Mouse (Mus musculus) cerebellum, adult (tissue): Measurements from ENCODE around the gene Zfp672.

Experiments
- ATAC-seq: cut with Nextera tagmentation; 2 replicates; pipeline ENCODE4 v1.9.2; 2017; ENCODE audit warnings: mild to moderate bottlenecking, moderate library complexity, mixed read lengths; ENCODE audit not compliant: insufficient number of reproducible peaks, low FRiP score, low TSS enrichment

The Zfp672 gene

DNA sequence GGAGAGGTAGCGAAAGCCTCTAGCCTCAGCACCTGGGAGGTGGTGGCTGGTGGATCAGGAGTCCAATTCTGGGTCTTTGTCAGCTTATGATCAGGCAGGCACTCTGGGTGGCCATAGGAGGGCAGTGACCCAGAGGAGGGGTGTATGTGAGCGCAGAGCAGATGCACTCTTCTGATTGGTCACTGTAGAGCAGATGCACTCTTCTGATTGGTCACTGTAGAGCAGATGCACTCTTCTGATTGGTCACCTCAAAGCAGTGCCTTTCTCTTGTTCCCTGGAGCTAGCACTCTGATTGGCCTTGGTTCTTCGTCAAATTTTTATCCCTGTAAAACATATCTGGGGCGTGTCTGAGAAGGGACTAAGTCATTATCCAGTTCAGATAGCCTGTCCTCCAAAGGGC is 37.3 kb downstream of the Zfp672 start:
- no peak for ATAC-seq

DNA sequence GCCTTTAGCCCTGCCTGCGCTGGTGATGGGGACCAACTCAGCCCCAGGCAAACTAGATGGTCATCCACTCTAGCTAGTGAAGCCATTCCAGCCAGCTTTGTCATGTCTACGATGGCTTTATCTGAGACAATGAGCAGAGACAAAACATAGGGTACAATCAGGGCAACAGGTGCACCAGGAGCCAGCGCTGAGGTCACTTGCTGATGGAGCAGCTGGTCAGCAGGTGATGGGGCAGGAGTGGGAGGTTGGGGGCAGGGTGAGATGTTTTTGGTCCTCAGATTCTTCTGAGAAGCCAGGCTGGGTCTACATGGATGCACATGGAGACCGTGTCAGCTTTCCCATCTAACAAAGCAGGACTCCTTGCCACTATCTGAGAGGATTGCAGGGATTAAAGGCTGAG is 39.3 kb downstream of the Zfp672 start:
- no peak for ATAC-seq

DNA sequence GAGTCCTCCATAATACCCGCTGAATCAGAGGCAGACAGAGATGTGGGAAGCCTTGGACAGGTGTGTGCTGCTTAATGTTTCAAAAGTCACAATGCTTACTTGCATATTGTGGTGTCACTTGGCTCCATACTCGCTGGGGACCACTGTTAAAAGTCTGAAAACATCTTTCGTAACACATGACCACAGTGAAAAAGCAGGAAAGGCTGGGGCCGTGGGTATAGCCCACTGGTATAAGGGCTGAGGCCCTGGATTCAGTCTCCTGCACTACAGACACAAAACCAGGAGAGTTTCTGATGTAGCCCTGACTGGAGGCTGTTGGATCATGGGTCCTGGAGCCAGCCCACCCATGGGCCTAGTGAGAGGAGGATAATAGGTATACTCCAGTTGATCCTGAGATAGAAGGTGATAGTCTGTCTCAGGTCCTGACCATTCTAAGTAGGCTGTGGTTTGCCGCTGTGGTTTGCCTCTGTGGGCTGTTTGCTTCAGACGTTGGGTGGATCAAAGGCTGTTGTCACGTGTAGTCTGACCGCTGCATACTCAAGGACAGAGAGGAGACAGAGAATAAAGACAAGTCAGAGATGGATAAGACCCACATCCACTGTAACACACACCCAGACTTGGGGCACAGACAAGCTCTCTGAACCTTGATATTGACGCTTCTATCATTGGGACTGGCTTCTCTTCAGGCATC is 40.0 kb downstream of the Zfp672 start:
- ATAC-seq: no peak

DNA sequence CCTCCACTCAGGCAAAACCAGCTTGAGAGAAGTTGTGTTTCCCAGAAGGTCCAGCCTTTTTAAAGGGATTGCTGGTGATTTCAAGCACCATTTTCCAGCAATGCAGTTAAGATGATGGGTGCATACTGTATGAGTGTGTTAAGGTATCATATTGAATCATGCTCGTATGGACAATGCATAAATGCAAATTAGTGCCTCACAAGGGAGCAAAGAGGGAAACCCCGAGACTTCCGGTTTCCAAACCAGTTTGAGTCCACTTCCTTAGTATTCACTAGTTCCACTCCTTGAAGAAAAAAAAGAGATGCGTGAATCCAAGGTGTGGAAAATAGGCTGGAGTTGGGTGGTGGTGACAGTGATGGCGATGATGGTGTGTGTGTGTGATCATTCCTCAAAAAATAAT is 47.6 kb downstream of the Zfp672 start:
- ATAC-seq: no peak

DNA sequence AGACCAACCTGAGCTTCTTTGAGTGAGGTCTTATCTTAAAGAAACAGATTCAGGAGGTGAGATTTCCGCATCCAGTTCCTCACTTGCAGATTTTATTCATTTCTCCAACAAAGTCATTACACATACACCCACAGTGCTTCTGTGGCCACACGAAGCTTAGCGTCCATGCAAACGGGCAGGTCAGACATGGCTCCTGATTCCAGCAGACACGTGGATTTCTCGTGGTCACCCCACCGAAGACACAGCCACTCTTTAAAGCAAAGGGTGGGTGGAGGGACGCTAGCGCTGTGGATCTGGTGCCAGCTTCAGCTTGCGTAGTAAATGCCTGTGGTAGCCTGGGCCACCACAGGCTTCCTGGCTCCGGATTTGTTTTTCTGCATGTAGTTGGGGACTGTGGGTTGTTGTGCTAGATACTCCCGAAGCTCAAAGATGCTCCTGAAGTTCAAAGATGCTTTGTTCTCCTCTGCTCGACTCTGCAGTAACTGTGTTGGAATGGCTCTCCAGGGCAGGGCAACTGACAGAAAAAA is 48.1 kb downstream of the Zfp672 start:
- ATAC-seq: no peak

DNA sequence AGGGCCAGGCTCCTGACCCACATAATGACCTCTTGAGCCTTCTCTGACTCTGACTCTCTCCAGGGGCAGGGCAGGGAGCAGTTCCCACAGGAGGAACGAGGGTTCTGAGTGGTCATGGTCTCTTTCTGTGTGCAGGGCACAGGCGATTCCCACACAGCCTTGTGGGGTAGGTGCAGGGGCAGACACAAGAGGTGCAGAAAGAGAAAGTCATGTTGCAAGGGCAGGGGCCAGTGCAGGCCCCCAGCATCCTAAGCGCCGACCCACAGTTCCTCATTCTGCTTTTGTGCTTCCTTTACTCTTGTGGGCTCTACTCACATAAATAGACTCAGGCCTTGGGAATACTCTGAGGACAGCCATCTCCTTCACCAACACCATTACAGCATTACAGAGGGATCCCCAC is 54.4 kb downstream of the Zfp672 start:
- no peak for ATAC-seq

DNA sequence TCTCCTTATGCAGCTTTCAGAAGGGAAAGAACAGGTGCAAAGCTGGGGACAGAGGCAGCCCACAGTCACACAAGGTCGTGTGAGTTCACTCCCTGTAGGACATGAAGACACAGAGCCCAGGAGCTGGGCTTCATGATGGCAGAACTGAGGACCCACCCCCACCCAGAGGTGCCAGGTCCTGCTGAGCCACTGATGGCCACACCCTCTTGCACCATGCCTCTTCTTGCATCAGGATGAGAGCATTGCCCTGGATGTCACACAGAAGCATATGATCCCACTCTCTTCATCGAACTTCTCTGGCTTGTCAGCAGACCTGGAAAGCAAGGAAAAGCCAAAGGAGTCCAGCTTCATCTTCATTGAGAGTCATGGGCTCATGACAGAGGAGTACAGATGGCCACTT is 55.6 kb downstream of the Zfp672 start, which contains the start of gene 4930438A08Rik:
TSS of gene 4930438A08Rik (plus strand) at position 228 of the 400 bp plus-strand sequence.
- no peak for ATAC-seq

DNA sequence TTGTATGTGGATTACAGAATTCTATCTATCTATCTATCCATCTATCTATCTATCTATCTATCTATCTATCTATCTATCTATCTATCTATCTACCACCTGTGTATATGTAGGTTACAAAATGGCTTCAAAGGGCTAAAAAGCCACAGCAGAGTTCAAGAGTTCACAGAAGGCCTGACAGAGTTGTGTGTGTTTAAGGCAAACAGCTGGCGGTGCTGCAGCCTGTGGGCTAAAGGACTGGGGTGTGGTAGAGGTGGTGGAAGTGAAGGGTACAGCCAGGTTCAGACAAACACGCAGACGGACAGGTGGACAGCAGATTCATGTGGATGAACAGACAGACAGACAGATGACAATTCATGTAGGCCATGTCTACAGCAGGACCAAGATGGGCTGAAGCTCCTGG is 61.9 kb downstream of the Zfp672 start:
- no peak for ATAC-seq
